Mouse (Mus musculus): Measurements from ENCODE around the gene F2rl2.

DNA sequence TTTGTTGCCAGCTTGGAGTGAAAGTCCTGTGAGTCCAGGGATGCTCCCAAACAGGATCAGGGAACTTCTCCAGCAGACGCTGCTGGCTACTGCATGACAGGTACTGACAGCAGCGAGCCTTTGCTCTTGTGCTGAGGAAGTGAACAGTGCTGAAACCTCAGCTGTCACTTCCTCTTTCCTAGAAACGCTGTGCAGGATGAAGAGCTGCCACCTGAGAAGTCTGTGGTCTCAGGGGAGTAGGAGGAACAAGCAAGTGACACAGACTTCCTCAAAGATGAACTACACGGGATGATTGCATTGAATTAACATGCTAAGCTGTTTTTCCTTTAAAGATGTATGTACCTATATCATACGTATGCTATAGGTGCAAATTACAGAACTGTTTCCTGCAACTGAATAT lies 10.9 kb upstream of the F2rl2 start:
- no peak for TF ChIP-seq GATA1 (IDR thresholded peaks at IDR 0.05; ENCODE audit: borderline replicate concordance, low read length)
- TF ChIP-seq FLI1 (IDR thresholded peaks at IDR 0.05; ENCODE audit: low read length): no peak
